In genomic region chr15:12432320-12432719, GRCm38 (mm10) we compare ENCODE assay signal across 14 mouse cellular contexts.
DNase-seq lines count a peak whose midpoint lies in the region; ATAC-seq lines count a peak whose summit lies in the region.
"Had no signal": no experiment of that assay in that cellular context is flagged by ENCODE, and none has a peak within 500 bp of the region (broad histone marks: within the 10 kb centered on the region; RNA-seq: fewer than 3 reads in every experiment).

No protein-coding gene starts in this region.

- H3K27ac ChIP-seq in kidney, embryonic 15.5 days, result peak overlapping the region; percentile 68
- no peak overlapping the region for H3K27ac ChIP-seq in midbrain, embryonic 11.5 days (ENCODE audit: low read depth, low read length)
- H3K27ac ChIP-seq in midbrain, embryonic 16.5 days (ENCODE audit: low read length), result no peak overlapping the region
- H3K27ac ChIP-seq: heart, embryonic 15.5 days; hindbrain, embryonic 12.5 days; limb, embryonic 15.5 days had no signal

- H3K4me1 ChIP-seq in kidney, embryonic 15.5 days, result peaks cover 73% of the 10 kb centered on the region
- H3K4me1 ChIP-seq in midbrain, embryonic 11.5 days (ENCODE audit: control insufficient read depth, insufficient read depth, low read length), result peaks cover 2% of the 10 kb centered on the region; the same call in 1 of the 2 replicates
- H3K4me1 ChIP-seq in midbrain, embryonic 16.5 days (ENCODE audit: control insufficient read depth, insufficient read depth, low read length), result no peaks in the 10 kb centered on the region

- H3K4me2 ChIP-seq in kidney, embryonic 15.5 days, result no peak overlapping the region
- H3K4me2 ChIP-seq in midbrain, embryonic 11.5 days, result no peak overlapping the region
- H3K4me2 ChIP-seq in midbrain, embryonic 16.5 days (ENCODE audit: low read length), result no peak overlapping the region
- H3K4me2 ChIP-seq: heart, embryonic 15.5 days; hindbrain, embryonic 12.5 days; limb, embryonic 15.5 days had no signal

- no peak overlapping the region for H3K9ac ChIP-seq in kidney, embryonic 15.5 days
- no peak overlapping the region for H3K9ac ChIP-seq in midbrain, embryonic 11.5 days (ENCODE audit: low read length)
- H3K9ac ChIP-seq in midbrain, embryonic 16.5 days (ENCODE audit: low read depth, low read length), result no peak overlapping the region
- H3K9ac ChIP-seq: heart, embryonic 15.5 days; hindbrain, embryonic 12.5 days; limb, embryonic 15.5 days had no signal

- H3K9me3 ChIP-seq in kidney, embryonic 15.5 days (replicated peaks), result no peaks in the 10 kb centered on the region
- no peaks in the 10 kb centered on the region for H3K9me3 ChIP-seq in midbrain, embryonic 11.5 days (ENCODE audit: control insufficient read depth, low read length)
- H3K9me3 ChIP-seq in midbrain, embryonic 16.5 days (replicated peaks; ENCODE audit: control insufficient read depth, low read length, poor library complexity, severe bottlenecking), result no peaks in the 10 kb centered on the region
- H3K9me3 ChIP-seq: heart, embryonic 15.5 days; hindbrain, embryonic 12.5 days; limb, embryonic 15.5 days; megakaryocyte, embryonic 14.5 days had no signal

- WGBS in kidney, embryonic 15.5 days, result 72% methylated on average over 1 of the region's 1 CpGs
- 75% methylated on average over 1 of the region's 1 CpGs for WGBS in midbrain, embryonic 11.5 days
- 92% methylated on average over 1 of the region's 1 CpGs for WGBS in midbrain, embryonic 16.5 days

- no peak for ATAC-seq in kidney, embryonic 15.5 days (replicated peaks; ENCODE audit: low FRiP score)
- 0 out of 2 replicates have a peak, but pooled peaks have one; percentile 28 for ATAC-seq in midbrain, embryonic 11.5 days (ENCODE audit: low FRiP score)
- no peak for ATAC-seq in midbrain, embryonic 16.5 days
- no peak for ATAC-seq in inflammation-experienced regulatory T-cells, adult 6 months

- peaks cover 5% of the 10 kb centered on the region; the same call in 1 of the 2 replicates for H3K36me3 ChIP-seq in kidney, embryonic 15.5 days
- H3K36me3 ChIP-seq in midbrain, embryonic 11.5 days (ENCODE audit: control insufficient read depth, insufficient read depth, low read length), result no peaks in the 10 kb centered on the region
- no peaks in the 10 kb centered on the region for H3K36me3 ChIP-seq in midbrain, embryonic 16.5 days (ENCODE audit: control insufficient read depth, insufficient read depth, low read length)
- H3K36me3 ChIP-seq: heart, embryonic 15.5 days; hindbrain, embryonic 12.5 days; limb, embryonic 15.5 days had no signal

- no peak overlapping the region for H3K4me3 ChIP-seq in kidney, embryonic 15.5 days (replicated peaks)
- H3K4me3 ChIP-seq in midbrain, embryonic 11.5 days (ENCODE audit: low read depth, low read length), result no peak overlapping the region
- no peak overlapping the region for H3K4me3 ChIP-seq in midbrain, embryonic 16.5 days (ENCODE audit: low read depth, low read length)
- H3K4me3 ChIP-seq: heart, embryonic 15.5 days; hindbrain, embryonic 12.5 days; limb, embryonic 15.5 days; megakaryocyte, embryonic 14.5 days had no signal

- no peaks in the 10 kb centered on the region for H3K27me3 ChIP-seq in kidney, embryonic 15.5 days
- no peaks in the 10 kb centered on the region for H3K27me3 ChIP-seq in midbrain, embryonic 11.5 days (ENCODE audit: control insufficient read depth, insufficient read depth, low read length)
- H3K27me3 ChIP-seq in midbrain, embryonic 16.5 days (ENCODE audit: control insufficient read depth, insufficient read depth, low read depth, low read length), result no peaks in the 10 kb centered on the region
- H3K27me3 ChIP-seq: heart, embryonic 15.5 days; hindbrain, embryonic 12.5 days; limb, embryonic 15.5 days had no signal

- peak; percentile 62 for DNase-seq in embryo, embryonic 10.5 days (ENCODE audit: low spot score)
- no peak for DNase-seq in embryo, embryonic 9.5 days (ENCODE audit: extremely low spot score)
- DNase-seq in kidney, adult 18-20 months, result no peak
- DNase-seq in midbrain, embryonic 11.5 days (ENCODE audit: low spot score, missing footprints), result no peak
- peak; percentile 85 for DNase-seq in yolk sac, embryonic 10.5 days (ENCODE audit: low spot score)
- DNase-seq: cerebellum, adult 8-10 months; thymus, postnatal 14 days had no signal

Comparison
In these comparisons a context has a peak if more than half of its experiments do, and no peak if none do; other contexts are left out.
1. DNase-seq: peak in embryo, embryonic 10.5 days (single experiment) and yolk sac, embryonic 10.5 days (single experiment); none in embryo, embryonic 9.5 days (single experiment), kidney, adult 18-20 months (single experiment) and midbrain, embryonic 11.5 days (single experiment).